Mouse (Mus musculus): Measurements from ENCODE around the gene Xirp1. TPM values are rescaled to one million over a fixed set of nuclear protein-coding genes. Genes with fewer than 3 reads are reported as not detected.

Xirp1 gene
- under 1 TPM in 1 of 2 experiments, not detected in 1; 0.06 TPM for total RNA-seq (2021)

DNA sequence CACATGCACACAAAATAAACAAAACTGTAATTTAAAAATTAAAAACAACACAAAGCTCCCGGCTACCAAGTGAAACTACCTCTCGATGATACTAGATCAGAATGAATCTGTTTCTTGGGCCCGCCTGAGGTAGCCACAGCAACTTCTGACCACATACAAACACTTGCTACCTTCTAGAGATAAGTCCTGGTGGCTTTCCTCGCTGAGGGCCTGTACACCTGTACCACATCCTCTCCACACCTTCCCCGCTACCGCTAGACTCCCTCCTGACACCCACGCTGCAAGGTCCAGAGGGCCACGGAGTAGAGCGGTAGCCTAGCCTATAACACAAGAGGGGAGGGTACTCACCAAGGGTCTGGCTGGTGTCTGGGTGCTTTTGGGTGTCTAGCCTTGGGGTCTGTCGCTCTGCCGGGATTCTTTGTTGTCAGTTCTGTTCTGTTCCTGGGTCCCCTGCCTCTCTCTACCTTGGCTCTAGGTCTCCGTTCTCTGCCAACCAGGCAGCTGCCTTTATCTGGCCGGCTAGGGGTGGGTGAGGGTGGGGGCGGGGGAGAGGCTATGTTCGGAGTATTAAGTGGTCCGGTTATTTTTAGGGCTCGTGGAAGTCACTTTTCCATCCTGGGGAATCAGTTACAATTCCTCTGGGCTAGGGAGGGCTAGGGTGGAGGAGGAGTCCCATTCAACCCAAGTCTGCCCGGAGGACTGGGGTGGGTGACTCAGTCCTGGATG, at the start of gene Xirp1:
TSS of gene Xirp1 (minus strand) at position 513 of the 726 bp plus-strand sequence.
- intact Hi-C loops (cut with DNase I): no loop called here
- DNase-seq: no peak

DNA sequence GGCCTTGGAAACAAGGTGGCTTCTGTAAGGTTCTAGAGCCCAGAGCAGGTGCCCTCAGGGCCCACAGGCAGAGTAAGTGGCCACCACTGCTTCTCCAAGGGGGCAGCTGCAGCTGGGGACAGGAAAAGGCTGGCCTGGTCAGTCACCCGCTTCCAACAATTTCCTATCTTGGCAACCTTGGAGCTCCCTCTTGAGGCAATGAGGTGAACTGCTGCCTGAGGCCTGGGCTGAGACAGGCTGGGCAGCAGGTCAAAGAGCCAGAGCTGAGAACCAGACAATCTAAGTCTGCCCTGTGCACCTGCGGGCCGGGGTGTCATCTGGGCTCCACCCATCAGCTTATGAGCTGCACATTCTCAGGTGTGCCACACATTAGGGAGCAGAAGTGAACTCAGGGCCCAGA, 49.8 kb upstream of the Xirp1 start:
- intact Hi-C loops (cut with DNase I): no loop called here
- DNase-seq: peak; percentile 77

DNA sequence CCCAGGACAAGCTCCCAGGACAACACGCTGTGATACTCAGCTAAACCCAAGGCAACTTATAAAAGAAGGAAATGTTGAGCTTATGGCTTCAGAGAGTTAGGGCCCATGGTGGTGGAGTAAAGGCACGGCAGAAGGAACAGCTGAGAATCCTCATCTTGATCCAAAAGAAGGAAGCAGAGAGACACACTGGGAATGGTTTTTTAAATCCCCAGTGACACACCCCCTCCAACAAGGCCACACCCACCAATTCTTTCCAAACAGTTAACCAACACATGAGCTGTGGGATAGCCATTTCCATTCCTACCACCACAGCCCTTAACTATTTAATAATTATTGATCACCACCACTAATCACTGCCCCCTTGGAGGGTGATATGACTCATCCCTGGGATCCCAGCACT, 47.9 kb upstream of the Xirp1 start:
- no peak for DNase-seq
- intact Hi-C loops (cut with DNase I): no loop called here

DNA sequence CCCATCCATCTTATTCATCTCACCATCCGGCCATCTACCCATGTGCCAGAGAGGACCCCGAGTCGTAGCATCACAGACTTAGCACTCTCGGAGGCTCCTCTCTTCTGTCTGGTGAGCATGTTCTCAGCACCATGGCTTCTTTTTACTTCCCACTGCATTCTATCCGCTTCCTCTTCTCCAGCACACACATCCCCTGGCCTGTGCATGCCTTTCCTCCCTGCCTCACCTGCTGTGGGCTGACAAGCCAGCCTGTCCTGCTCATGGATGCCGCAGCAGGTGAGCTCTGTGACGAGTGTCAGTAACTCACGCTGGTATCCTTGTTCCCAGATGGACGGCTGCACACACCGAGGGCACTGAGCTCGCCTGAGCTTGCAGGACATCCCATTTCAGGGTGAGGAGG, 46.4 kb upstream of the Xirp1 start, which contains the start of gene Cx3cr1:
TSS of gene Cx3cr1 (minus strand) at position 101 of the 400 bp plus-strand sequence.
- intact Hi-C loops (cut with DNase I): no loop called here
- DNase-seq: no peak

DNA sequence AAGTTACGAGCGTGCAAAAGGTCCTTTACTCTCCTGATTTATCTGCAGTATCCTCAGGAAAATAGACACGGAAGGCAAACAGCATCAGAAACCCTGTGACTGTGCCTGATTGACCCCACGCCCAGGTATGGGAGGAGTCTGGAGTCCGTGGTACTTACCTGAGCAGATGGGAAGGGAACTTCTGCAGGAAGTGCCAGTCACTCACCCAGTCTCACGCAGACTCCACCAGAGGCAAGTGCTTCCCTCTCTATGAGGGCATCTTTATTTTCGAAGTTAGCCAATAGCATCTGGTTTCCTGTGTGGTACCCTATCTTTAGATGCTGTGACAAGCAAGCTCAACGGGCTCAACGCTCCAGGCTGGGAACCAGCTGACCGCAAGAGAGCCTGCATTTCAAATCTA, 44.6 kb upstream of the Xirp1 start:
- intact Hi-C loops (cut with DNase I): no loop called here
- DNase-seq: no peak

DNA sequence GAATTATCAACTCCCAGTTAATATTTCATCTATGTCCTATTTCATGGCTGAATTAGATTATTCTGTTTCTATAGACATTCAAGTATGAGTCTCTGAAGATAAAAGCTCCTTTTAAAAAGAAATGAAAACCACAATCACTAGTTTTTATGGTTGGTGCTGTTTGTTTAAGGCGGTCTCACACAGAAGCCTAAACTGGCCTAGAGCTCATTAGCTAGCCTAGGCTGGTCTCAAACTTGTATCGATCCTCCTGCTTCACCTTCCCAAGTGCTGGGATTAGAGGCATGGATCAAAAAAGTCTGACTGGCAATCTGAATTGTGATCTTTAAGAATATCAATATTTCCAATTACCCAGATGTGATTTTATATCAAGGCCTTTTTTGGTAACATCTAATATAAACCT, 44.2 kb upstream of the Xirp1 start:
- DNase-seq: no peak
- intact Hi-C loops (cut with DNase I): no loop called here

DNA sequence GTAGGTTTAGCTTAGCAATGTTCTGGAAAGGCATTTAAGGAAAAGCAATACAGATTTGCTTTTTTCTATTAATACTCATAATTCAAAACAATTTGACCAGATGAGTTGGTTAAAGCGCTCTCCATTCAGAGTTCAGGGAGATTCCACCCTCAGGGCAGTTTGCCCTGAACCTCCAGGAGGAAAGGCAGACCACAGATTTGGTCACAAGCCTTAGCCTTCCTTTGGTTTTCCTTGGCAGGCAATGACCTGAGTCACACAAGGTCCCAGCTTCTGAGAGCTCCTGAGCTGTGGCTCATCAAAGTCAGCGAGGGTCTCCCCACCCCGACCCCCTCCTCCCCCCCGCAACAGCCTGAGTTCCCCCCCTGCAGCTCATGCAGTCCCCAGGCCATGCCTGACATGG, 40.9 kb upstream of the Xirp1 start:
- intact Hi-C loops (cut with DNase I): no loop called here
- DNase-seq: no peak

DNA sequence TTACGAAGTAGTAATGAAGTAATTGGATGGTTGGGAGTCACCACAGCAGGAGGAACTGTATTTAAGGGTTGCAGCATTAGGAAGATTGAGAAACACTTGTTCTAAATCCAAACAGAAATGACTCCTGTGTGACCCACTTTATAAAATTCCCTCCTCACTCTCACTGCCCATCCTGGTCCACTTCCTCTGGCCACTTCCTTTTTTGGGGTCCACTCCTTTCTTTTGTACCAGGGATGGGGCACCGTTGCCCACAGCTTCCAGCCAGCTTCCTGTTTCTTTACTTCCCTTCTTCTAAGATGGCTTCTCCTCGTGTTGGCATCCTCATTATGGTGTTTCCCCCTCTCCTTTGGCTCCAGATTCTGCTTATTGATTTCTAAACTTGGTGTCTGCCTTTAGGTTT, 35.3 kb upstream of the Xirp1 start:
- intact Hi-C loops (cut with DNase I): no loop called here
- no peak for DNase-seq

DNA sequence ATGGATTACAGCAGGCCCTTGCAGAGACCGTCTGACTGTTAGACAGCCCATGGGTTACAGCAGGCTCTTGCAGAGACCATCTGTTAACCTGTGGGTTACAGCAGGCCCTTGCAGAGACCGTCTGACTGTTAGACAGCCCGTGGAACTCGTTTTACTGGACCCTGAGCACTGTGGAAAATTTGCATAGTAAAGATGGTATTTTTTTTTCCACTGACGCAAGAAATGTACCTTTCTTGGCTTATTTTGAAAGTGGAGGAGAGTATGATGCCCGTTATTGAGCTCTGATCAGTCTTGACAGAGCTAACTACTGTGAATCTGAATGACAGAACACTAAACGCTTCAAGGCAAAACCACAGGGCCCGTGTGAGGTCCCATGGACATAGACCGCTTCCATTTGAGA, 32.8 kb upstream of the Xirp1 start:
- intact Hi-C loops (cut with DNase I): no loop called here
- DNase-seq: no peak

DNA sequence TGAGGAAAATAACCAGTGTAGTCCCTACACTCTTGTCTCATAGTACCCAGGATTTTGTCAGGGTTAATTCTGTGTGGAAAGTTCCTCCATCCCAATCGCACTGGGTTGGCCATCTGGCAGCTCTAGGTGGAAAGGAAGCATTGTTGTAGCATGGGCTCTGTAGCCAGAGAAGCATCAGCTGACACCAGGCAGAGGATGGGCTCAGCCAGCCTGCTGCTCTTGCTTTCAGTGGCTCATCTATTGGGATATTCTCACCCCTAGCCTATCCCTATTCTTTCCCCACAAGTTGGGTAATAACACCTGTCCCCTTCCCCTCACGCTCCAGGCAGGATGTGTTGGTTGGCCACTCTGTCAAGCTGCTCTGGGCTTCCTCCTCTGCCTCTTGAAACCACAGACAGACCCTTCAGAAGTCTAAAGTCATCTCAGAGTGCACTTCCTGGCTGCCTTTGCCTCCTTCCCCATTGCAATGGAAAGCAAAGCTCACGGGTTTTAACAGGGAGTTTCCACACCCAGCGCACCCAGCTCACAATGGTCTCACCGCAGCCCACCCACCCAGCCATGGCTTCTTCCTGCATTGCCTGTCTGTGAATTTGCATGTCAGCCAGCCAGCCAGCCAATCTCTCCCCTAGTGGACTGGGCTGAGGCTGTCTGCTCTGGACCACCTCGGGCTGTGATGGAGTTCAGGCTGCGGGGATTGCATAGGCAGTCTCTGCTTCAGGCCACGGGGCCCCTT, 31.3 kb upstream of the Xirp1 start:
- no peak for DNase-seq
- intact Hi-C loops (cut with DNase I): no loop called here

DNA sequence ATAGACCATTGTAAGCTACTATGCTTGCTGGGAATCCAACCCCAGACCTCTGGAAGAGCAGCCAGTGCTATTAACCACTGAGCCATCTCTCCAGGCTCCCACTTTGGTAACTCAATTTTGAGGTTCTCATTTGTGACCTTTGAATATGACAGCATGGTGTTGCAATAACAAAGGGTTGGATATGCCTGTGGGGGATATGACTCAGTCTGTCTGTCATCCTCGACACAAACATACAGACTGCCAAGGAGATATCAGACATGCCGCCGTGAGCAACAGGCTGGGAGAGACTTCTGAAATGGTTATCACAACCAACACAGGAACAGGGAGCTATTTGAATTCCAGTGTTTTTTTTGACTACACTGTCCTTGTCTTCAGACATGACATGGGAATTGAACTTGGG, 26.0 kb upstream of the Xirp1 start:
- intact Hi-C loops (cut with DNase I): no loop called here
- no peak for DNase-seq

DNA sequence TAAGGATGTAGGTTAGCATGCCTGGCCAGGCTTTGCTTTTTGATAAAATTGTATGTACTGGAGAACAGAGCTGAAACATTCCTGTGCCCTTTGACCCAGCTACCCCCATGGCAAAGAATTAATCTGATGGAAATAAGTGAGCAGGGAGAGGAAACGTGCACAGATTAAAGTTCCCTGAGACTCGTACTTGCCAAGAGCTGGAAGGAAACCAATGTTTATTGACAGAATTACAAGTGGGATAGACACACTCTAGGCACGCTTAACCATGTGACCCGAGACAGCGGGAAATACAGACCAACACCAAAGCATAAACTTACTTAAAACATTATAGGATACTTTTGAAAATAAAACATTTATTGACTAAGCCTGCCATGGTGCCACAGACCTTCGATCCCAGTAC, 25.1 kb upstream of the Xirp1 start:
- DNase-seq: no peak
- intact Hi-C loops (cut with DNase I): no loop called here

DNA sequence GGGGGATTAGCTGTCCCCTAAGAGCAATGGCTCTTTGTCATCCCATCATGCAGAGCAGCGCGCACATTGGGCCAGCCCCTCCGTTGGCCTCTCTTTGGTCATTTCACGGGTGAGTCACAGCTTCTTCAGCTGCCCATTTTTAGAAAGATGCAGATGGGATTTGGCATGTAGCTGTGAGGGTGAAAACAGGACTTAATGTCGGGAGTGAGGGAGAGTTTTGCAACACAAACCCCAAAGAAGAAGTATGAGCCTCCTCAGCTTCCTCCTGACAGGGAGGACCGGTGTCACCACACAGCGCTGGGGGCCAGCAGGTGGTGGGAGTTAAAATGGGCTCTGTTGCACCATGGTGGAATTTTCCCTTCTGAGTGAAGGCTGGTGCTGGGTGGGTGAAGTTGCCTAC, 19.7 kb upstream of the Xirp1 start:
- DNase-seq: no peak
- intact Hi-C loops (cut with DNase I): no loop called here

DNA sequence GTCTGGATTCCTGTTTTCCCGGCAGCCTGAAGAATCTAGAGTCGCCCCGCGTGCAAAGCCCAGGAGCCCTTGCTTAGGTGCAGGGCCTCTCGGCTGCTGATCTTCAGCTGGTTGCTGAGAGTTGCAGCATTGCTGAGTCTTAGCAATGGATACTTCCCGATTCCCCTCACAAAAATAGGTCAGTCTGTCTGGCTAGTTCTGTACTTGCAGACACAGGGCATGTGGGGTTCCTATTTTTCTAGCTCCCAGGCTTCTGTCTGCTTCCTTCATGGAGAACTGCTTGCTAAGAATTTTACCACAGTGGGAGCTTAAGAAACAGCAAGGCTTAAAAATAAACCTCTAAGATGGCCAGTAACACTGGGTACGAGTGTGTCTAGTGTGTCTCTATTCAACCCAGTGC, 14.0 kb upstream of the Xirp1 start:
- DNase-seq: no peak
- intact Hi-C loops (cut with DNase I): no loop called here

DNA sequence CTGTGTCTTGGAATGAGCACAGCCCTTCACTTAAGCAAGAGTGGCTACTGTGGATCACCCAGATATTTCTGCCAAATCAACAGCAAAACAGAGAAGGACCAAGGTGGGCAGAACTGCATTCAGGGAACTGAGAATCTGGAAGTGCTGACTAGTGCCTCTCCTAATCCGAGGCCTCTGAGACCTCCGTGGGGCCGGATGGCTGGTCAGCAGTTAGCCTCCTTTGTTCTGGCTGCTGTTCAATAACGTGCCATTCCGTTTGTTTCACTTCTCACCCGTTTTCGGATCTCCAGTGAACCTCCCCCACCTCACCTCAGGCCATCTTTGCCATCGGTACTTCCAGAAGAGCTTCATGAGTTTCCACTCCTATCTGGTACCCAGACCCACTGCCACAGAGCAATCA, 11.0 kb upstream of the Xirp1 start:
- intact Hi-C loops (cut with DNase I): no loop called here
- no peak for DNase-seq

DNA sequence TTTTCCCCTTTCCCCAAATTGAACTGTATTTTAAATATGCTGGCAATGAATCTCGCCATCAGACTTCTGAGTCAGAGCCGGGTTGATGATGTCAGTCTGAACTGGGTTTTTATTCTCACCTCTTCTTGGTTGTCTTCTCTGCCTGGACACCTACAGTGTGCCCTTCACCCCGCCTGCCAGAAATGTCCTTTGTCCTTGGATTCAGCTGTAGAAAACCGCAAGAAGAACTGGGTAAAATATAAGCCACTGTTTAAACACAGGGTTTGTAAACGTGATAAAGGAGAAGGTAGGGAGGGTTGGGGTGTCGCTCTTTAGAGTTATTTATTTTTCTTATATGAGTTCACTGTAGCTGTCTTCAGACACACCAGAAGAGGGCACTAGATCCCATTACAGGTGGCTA, 9.3 kb upstream of the Xirp1 start:
- no peak for DNase-seq
- intact Hi-C loops (cut with DNase I): no loop called here

DNA sequence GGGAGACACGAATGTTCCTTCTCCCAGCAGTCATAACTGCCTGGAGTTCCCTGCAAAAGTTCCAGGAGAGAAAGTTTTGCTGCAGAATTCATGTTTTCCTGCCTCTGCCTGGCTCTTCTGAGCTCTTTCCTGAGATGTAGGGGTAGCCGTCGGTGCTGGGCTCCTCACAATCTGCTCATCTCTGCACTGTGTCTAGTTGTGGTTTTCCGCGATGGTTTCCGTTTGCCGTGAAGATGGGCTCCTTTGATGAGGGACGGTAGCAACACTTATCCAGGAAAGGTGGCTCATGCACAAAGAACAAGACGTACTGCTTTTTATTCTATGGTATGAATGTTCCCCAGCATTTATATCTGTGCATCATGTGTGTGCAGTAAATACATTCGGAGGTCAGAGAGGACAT, 7.0 kb upstream of the Xirp1 start:
- intact Hi-C loops (cut with DNase I): no loop called here
- DNase-seq: no peak

DNA sequence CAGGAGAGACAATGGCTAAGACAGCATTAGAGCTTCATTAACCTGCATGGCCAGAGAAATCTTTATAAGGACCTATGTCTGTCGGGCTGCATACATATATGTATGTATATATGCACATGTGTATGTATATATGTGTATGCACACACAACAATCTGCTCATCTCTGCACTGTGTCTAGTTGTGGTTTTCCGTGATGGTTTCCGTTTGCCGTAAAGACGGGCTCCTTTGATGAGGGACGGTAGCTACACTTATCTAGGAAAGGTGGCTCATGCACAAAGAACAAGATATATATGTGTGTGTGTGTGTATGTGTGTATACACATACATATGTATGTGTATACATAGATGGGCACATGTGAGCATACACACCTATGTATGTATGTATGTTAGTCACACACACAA, 6.5 kb upstream of the Xirp1 start:
- intact Hi-C loops (cut with DNase I): no loop called here
- DNase-seq: no peak

DNA sequence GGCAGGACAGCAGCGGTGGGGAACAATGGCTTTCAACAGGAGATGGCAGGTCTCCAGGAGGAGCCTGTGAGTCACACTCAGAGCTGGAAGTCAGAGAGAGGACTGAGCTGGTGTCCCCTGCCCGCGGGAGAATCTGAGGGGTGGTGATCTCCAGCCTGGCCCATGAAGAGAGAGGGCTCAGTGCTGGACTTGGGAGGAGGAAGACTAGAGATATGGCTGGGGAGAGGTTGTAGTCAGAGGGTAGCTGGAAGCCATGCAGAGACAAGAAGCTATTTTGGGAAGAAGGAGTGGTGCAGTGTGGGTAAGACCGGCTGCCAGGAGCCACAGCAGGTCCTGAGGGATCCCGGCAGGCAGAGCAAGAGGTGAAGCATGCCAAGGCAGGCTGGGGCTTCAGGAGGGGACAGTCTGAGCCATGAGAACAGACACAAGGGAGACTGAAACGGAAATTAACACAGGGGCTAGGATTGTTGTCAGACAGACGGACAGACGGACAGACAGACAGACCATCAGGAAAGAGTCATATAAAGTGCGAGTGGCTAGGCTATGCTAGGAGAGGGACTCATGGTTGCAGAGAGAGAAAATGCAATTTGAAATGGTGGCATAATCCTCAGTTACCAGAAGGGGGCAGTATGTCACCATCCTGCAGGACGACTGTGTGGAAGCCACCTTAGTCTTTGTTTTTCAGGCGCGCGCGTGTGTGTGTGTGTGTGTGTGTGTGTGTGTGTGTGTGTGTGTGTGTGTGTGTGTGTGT, 4.2 kb upstream of the Xirp1 start:
- intact Hi-C loops (cut with DNase I): loop anchor here (2.0 kb wide), 1 partner anchor 71 kb away; no protein-coding TSS in a partner anchor
- DNase-seq: peak; percentile 43

DNA sequence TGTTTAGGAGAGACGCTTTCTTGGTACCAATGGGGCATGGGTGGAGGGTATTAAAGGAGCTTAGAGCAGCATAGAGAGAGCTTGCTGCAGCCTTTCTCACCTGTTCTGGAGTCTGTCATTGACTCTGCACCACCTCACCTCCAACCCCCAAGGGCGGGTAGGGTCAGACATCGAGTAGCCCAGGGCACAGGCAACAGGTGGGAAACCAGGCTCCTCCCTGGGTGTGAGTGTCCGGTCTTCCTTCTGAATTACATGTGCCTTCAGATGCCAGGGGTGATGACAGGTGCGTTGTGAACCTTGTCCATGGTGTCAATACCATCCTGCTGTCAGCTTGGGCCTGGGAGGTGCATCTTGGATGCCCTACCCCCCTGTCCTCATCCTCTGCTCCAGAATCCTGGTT, 1.2 kb upstream of the Xirp1 start:
- no peak for DNase-seq
- intact Hi-C loops (cut with DNase I): no loop called here

DNA sequence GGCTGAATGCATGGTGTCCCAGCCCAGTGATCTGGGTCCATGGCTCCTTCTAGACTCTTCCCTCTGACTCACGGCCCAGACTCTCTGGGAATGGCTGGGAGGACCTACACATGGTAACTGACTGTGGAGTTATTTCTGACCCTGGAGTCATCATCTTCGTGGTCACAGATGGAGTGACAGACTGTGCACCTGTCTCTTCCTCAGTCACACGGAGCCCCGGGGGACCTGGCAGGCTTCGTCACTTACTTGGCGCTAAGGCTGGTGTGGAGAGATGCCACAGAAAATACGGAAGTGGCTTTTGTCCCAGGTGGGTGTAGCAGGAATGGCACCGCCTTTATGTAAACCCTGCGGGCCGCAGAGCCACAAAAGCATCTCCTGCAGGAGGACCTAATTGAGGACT, 773 bp upstream of the Xirp1 start:
- intact Hi-C loops (cut with DNase I): no loop called here
- DNase-seq: peak; percentile 66

DNA sequence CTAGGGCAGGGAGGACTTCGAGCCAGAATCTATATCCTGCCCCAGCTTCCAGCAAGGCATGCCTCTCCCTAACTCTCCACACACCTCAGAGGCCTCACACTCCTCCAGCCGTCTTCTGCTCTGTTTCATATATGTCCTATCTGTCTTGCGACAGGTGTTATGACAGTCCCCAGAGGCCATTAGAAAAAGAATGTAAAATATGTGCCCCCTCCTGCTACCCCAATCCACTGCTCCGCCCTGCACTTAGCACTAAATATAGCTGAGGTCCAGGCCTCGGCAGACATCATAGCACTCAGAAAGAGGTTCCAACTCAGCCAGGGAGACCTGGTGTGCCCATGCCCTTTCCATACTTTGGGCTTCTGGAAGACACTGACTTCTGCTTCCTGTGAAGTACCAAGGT, 2.2 kb downstream of the Xirp1 start:
- DNase-seq: no peak
- intact Hi-C loops (cut with DNase I): no loop called here

Data from left cerebral cortex, postnatal 4 days (tissue).